Mouse (Mus musculus): ENCODE data around the gene Slc17a7.

GRCm38 (mm10) chr7:45126147-45126843, 37.5 kb upstream of the Slc17a7 start:
- TF ChIP-seq CTCF (IDR thresholded peaks at IDR 0.05; ENCODE audit: control insufficient read depth, insufficient read depth, insufficient replicate concordance, low read depth, low read length) (no peak), POLR2A (IDR thresholded peaks at IDR 0.05; ENCODE audit: control insufficient read depth, low read depth, low read length) (no peak)

Data from testis, adult 2 months (tissue).